Mouse (Mus musculus): Measurements from ENCODE around the gene Gm28048.

GRCm38 (mm10) chr11:22856371-22856965, 125.4 kb downstream of the Gm28048 start:
- TF ChIP-seq EP300 (IDR thresholded peaks at IDR 0.05; ENCODE audit: low read depth): no peak
- TF ChIP-seq CTCF (IDR thresholded peaks at IDR 0.05; ENCODE audit: low read depth): no peak
